Mouse (Mus musculus) T-helper 17 cell (primary cell): Measurements from ENCODE around the gene Me1.

Experiments
- in situ Hi-C, 2 experiments: fragments of 300-600 bp; cut with MboI, MseI; formaldehyde crosslinking; loops; 1 replicate in 1 of 2; 2 replicates in 1 of 2; pipeline ENCODE4 v1.15.1; 2025; ENCODE audit warnings: high pct_unique_total_duplicates in 2 of 2

Gene Me1

GRCm38 (mm10) chr9:86605776-86606175, 90.0 kb downstream of the Me1 start:
- in situ Hi-C loops, result no loop called here

- in situ Hi-C loops, result loop anchor here (5.0 to 25.0 kb wide), 3 partner anchors 202 to 495 kb away; partner anchors contain the start of genes Cyb5r4 (in 1 of the 2) and Ripply2 (in 1 of the 2)
Measured at GRCm38 (mm10) chr9:86599723-86600303, 95.9 kb downstream of the Me1 start.

DNA sequence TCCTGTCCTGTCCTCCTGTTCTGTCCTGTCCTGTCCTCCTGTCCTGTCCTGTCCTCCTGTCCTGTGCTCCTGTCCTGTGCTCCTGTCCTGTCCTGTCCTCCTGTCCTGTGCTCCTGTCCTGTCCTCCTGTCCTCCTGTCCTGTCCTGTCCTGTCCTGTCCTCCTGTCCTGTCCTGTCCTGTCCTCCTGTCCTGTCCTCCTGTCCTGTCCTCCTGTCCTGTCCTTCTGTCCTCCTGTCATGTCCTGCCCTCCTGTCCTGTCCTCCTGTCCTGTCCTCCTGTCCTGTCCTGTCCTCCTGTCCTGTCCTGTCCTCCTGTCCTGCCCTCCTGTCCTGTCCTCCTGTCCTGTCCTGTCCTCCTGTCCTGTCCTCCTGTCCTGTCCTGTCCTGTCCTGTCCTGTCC, 98.8 kb downstream of the Me1 start:
- in situ Hi-C loops, result loop anchor here (5.0 to 25.0 kb wide), 3 partner anchors 205 to 498 kb away; partner anchors contain the start of genes Cyb5r4 (in 1 of the 2) and Ripply2 (in 1 of the 2)

- in situ Hi-C loops, result loop anchor here (5.0 to 25.0 kb wide), 5 partner anchors 143 to 500 kb away; partner anchors contain the start of genes Cyb5r4 (in 1 of the 2), Prss35 (in 1 of the 2) and Ripply2 (in 1 of the 2)
Measured at GRCm38 (mm10) chr9:86594357-86594767, 101.4 kb downstream of the Me1 start.

DNA sequence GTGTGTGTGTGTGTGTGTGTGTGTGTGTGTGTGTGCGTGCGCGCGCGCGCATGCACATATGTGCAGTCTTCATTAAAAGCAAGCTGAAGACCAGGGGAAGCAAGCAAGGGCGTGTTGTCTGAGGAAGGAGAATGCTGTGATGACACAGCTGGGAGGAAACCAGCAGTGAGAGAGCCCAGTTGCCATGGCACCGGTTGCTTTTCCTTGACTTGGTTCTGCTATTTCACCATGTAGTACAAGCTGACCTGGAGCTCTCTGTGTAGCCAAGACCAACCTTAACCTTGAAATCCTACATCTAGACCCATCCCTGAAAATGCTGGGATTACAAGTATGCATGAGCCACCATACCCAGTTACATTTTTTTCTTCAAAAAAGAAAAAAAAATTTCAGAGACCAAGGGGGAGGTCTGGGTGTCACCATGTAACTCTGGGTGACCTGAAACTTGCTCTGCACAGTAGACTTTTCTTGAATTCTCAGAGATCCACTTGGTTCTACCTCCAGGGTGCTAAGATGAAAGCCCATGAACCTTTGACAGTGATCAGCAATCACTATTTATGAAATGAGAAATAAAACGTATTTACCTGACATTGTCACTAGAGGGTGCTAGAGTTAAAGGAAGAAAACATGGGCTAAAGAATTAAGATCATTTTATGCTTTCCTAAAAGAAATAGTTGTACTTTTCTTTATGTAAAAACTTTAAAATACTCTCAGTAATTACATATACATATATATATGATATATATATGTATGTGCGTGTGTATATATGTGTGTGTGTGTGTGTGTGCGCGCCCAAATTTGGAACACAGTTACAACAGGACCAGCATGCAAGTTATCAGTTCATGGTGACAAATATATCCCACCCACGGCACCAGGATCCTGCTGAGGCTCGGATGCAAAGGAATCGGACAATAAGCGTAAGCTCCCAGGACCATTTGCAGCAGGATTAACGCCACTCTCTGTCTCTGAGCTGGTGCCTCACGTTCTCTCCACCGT, 102.8 kb downstream of the Me1 start:
- in situ Hi-C loops, result loop anchor here (5.0 to 25.0 kb wide), 5 partner anchors 144 to 502 kb away; partner anchors contain the start of genes Cyb5r4 (in 1 of the 2), Prss35 (in 1 of the 2) and Ripply2 (in 1 of the 2)

DNA sequence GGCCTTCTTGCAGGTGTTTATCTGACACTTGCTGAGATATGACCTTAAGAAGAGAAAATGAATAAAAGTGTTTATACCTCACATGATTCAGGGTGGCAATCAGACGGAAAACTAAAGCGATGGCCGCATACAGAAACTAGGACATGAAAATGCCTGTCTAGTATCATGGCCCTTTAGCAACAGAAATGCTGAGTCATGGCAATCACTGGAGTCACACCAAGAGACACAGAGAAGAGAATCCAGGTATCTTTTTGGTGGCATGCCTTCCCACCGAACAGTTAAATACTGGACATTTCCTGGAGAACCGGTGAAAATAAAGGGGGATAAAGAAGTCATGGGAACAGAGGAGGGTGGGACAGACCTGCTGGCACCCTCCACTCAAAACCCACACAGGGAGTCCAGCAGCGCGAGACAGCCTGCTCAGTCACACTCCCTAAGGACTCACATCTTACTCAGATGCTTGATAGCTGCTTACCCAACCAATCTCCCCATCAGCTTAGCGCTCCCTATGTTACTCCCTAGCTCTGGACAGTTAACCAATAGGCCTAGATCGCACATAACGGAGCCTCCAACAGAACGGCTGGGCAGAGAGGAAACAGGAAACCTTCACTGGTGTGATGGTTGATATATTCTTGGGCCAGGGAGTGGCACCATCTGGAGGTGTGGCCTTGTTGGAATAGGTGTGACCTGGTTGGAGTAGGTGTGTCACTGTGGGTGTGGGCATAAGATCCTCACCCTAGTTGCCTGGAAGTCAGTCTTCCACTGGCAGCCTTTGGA, 108.5 kb downstream of the Me1 start:
- in situ Hi-C loops, result loop anchor here in 1 of 2 experiments (5.0 to 25.0 kb wide), 2 partner anchors 225 to 425 kb away; partner anchors contain the start of genes Cyb5r4 and Ripply2

GRCm38 (mm10) chr9:86583740-86584139, 112.0 kb downstream of the Me1 start:
- in situ Hi-C loops, result loop anchor here in 1 of 2 experiments (25.0 kb wide), 1 partner anchor 429 kb away; the partner anchor contains the start of genes Cyb5r4 and Ripply2

DNA sequence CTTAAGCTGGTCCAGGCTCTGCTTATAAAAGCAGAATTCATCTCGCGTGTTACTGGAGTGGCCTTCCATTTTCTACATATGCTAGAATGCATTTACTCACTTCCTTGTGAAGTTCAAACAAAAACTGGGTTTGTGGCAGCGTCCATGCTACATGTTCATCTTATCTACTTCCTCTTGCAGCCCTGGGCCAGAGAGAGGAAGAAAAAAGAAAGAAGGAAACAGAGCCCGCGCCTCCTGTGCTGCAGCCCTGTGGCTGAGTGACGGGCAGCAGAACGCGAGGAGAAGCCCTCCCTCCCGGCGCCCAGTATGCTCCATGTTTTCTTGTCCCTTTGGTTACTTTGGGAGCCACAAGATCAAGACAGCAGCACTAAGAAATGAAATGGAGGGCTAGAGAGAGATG, 116.1 kb downstream of the Me1 start:
- in situ Hi-C loops, result loop anchor here (5.0 to 25.0 kb wide), 4 partner anchors 115 to 835 kb away; partner anchors contain the start of genes Ibtk (in 2 of the 2), Cyb5r4 (in 1 of the 2), Dop1a (in 1 of the 2) and Ripply2 (in 1 of the 2)

GRCm38 (mm10) chr9:86575178-86575577, 120.6 kb downstream of the Me1 start:
- in situ Hi-C loops, result loop anchor here (5.0 to 25.0 kb wide), 4 partner anchors 110 to 830 kb away; partner anchors contain the start of genes Ibtk (in 2 of the 2), Cyb5r4 (in 1 of the 2), Dop1a (in 1 of the 2) and Ripply2 (in 1 of the 2)

GRCm38 (mm10) chr9:86573616-86574303, 122.0 kb downstream of the Me1 start:
- in situ Hi-C loops, result loop anchor here (5.0 to 10.0 kb wide), 3 partner anchors 106 to 829 kb away; partner anchors contain the start of genes Dop1a (in 2 of the 2), Ibtk (in 1 of the 2) and Ube2cbp (in 1 of the 2)

- in situ Hi-C loops, result loop anchor here (5.0 to 10.0 kb wide), 3 partner anchors 105 to 828 kb away; partner anchors contain the start of genes Dop1a (in 2 of the 2), Ibtk (in 1 of the 2) and Ube2cbp (in 1 of the 2)
Measured at GRCm38 (mm10) chr9:86572636-86573291, 123.0 kb downstream of the Me1 start.

DNA sequence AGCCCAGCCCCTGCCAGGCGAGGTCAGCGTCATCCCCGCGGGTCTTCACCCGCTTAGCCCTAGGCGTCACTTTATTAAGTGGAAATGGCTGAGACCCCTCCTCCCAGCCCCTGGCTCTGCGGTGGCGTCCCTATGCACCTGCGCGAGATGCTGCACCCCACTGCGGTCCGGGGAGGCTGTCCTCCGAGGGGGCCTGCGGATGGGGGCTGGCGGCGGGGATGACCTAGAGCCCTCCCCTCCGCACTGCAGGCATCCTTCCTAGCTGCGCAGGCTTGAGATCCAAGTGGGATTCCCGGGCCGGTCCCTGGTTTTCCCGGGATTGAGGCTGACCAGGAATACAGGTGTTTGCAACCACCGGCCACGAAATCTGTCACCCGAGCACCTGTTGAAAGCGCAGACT, 123.6 kb downstream of the Me1 start:
- in situ Hi-C loops, result loop anchor here (5.0 to 10.0 kb wide), 3 partner anchors 105 to 827 kb away; partner anchors contain the start of genes Dop1a (in 2 of the 2), Ibtk (in 1 of the 2) and Ube2cbp (in 1 of the 2)

- in situ Hi-C loops, result loop anchor here (5.0 to 10.0 kb wide), 3 partner anchors 104 to 827 kb away; partner anchors contain the start of genes Dop1a (in 2 of the 2), Ibtk (in 1 of the 2) and Ube2cbp (in 1 of the 2)
Measured at GRCm38 (mm10) chr9:86571540-86572135, 124.1 kb downstream of the Me1 start, which contains the start of the genes Pgm3 and Rwdd2a. Pgm3 (minus strand) TSS chr9:86571842. Rwdd2a (plus strand) TSS chr9:86571991.

DNA sequence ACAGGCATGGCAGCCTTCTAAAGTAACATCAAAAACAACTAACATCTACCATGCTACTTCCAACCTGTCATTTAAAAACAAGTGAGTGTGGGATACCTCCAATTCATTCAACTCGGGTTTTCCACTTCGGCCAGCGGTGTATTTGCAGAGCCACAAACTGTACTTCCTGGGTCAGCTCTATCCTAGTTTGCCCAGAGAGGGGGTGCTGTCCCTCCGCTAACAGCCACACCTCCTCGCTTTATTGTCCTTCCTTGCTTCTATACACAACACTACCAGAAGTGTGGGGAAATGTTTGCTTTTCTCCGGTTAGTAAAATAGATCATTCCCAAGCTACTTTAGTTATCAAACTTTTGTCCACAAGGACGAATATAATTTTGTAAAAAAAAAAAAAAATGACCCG, 124.8 kb downstream of the Me1 start:
- in situ Hi-C loops, result loop anchor here (5.0 to 10.0 kb wide), 3 partner anchors 104 to 826 kb away; partner anchors contain the start of genes Dop1a (in 2 of the 2), Ibtk (in 1 of the 2) and Ube2cbp (in 1 of the 2)

DNA sequence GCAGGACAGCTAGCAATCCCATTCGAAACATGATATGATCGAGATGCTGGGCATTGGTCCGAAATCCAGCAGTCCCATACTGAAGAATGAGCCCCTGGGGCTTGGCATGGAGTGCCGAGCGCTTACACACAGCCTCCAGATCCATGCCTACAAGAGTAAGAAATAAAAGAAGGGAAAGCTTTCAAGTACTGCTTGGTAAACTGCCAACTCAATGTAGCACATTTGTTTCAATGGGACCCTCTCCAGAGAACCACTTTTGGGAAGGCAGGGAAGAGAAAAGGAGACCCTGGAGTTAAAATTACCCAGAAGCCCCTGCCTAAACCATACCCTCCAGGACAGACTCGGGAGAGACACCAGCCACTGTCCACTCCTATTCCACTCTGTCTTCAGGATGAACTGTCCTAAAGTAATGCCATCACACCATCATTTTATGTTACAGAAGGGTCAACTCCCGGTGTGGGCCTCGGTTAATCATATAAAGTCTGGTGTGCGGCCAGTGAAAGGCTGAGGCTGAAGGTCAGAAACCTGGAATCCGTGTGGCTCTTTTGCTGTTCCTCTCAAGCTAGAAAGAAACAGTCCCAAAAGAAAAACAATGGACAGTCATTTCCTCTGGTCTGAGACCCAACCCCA, 125.4 kb downstream of the Me1 start:
- in situ Hi-C loops, result loop anchor here (5.0 to 10.0 kb wide), 3 partner anchors 103 to 826 kb away; partner anchors contain the start of genes Dop1a (in 2 of the 2), Ibtk (in 1 of the 2) and Ube2cbp (in 1 of the 2)

DNA sequence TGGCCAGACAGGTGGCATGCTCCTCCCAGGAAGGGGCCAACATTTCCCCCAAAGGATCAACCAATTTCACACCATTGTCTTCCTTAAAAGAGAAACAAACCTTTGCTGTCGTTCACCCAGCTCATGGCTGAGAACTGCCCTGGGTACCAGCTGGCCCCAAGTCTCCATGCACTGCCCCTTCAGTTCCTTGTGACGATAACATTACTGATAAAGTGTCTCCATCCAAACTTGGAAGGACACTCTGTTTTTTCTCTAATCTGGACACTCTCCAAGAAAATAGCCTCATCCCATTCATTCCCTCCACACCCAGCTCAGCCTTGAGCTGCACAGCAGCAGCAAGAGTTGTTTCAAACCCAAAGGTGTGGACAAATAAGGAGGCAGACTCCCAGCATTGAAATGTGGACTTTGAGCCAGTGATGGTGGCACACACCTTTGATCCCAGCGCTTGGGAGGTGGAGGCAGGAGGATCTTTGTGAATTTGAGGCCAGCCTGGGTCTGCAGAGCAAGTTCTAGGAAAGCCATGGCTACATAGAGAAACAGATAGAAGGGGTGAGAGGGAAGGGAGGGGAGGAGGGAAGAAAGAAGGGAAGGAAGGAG, 126.3 kb downstream of the Me1 start:
- in situ Hi-C loops, result loop anchor here in 1 of 2 experiments (5.0 to 10.0 kb wide), 2 partner anchors 87 to 195 kb away; no protein-coding TSS in a partner anchor

GRCm38 (mm10) chr9:86560543-86560942, 135.2 kb downstream of the Me1 start:
- in situ Hi-C loops, result loop anchor here in 1 of 2 experiments (10.0 kb wide), 1 partner anchor 186 kb away; no protein-coding TSS in a partner anchor
